Mouse (Mus musculus) induced T-regulatory cell, adult 2 months (primary cell): Measurements from ENCODE around the gene Ntng2.

ENCODE experiments used
- DNase-seq: peaks from one replicate; pipeline ENCODE4 v3.0.0-alpha.2; 2012; ENCODE audit warnings: low read depth

The Ntng2 gene

GRCm38 (mm10) chr2:29191216-29192215 lies 61.3 kb downstream of the Ntng2 start:
- DNase-seq, result no peak

DNA sequence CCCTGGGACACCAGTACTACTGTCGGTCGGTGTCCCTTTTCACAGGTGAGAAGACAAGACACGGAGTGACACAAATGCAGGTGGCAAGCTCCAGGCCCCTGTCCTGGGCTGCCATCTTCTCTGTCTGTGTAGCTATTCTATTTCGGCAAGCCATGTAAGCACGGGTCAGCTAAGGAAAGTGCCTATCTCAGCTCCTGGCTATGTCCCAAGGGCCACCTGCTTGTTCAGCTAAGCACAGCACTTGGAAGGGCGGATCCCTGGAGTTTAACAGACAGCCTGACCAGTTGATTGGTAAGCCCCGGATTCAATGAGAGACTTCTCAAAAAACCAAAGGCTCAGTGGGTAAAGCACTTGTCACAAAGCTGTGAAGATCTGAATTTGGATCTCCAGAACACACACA lies 62.4 kb downstream of the Ntng2 start:
- no peak for DNase-seq

GRCm38 (mm10) chr2:29186209-29186608 lies 66.6 kb downstream of the Ntng2 start:
- no peak for DNase-seq

- DNase-seq, result no peak
Observed at GRCm38 (mm10) chr2:29183266-29183924, 69.4 kb downstream of the Ntng2 start.

- no peak for DNase-seq
Observed at GRCm38 (mm10) chr2:29181111-29181510, 71.7 kb downstream of the Ntng2 start.

- no peak for DNase-seq
Observed at GRCm38 (mm10) chr2:29179810-29180209, 73.0 kb downstream of the Ntng2 start.

GRCm38 (mm10) chr2:29174887-29175286 lies 77.9 kb downstream of the Ntng2 start:
- DNase-seq, result no peak

GRCm38 (mm10) chr2:29168067-29168466 lies 84.7 kb downstream of the Ntng2 start:
- no peak for DNase-seq

- DNase-seq, result no peak
Observed at GRCm38 (mm10) chr2:29151941-29152340, 100.9 kb downstream of the Ntng2 start.
